Mouse (Mus musculus) forebrain, embryonic 13.5 days (tissue): ENCODE measurements at regions not wholly inside any gene's neighbourhood (a gene's known extent, or its start where the extent isn't known, plus 50 kb on each side); places are given as distances from the start of the nearest gene placed in this dataset.

Source experiments
- ATAC-seq: fragments of 200-750 bp; cut with Nextera tagmentation; 2 replicates; pipeline ENCODE4 v1.8.0; 2017
- H3K27ac ChIP-seq: fragments of 300-500 bp; sonication (generic); 2 replicates; pipeline ENCODE4 v1.5.1; 2015; ENCODE audit warnings: inconsistent platforms, mild to moderate bottlenecking, moderate library complexity
- H3K27me3 ChIP-seq: fragments of 300-500 bp; sonication (generic); 2 replicates; pipeline ENCODE4 v1.6.1; 2015; ENCODE audit warnings: mild to moderate bottlenecking, inconsistent platforms
- H3K36me3 ChIP-seq: fragments of 300-500 bp; sonication (generic); 2 replicates; pipeline ENCODE4 v1.6.1; 2015; ENCODE audit warnings: mild to moderate bottlenecking, inconsistent platforms; ENCODE audit not compliant: poor library complexity, severe bottlenecking
- H3K4me1 ChIP-seq: fragments of 300-500 bp; sonication (generic); 2 replicates; pipeline ENCODE4 v1.6.1; 2015; ENCODE audit warnings: inconsistent platforms
- H3K4me2 ChIP-seq: fragments of 300-500 bp; sonication (generic); 2 replicates; pipeline ENCODE4 v1.6.1; 2015; ENCODE audit warnings: inconsistent platforms, mild to moderate bottlenecking, moderate library complexity
- H3K4me3 ChIP-seq: fragments of 300-500 bp; sonication (generic); 2 replicates; pipeline ENCODE4 v1.5.1; 2015; ENCODE audit warnings: mild to moderate bottlenecking, inconsistent platforms
- H3K9ac ChIP-seq: fragments of 300-500 bp; sonication (generic); 2 replicates; pipeline ENCODE4 v1.6.1; 2015; ENCODE audit warnings: mild to moderate bottlenecking, inconsistent platforms
- H3K9me3 ChIP-seq: fragments of 300-500 bp; sonication (generic); replicated peaks from 2 replicates; pipeline ENCODE4 v1.6.1; 2016; ENCODE audit warnings: inconsistent platforms
- WGBS: fragments of 180-500 bp; shearing (Covaris S2); methylation state at CpG from one replicate; pipeline ENCODE4 v1.1.7; 2015; 5-methylcytosine and 5-hydroxymethylcytosine counted together

GRCm38 (mm10) chr3:102354771-102355170 lies 114.9 kb upstream of the Ngf start:
- Histone ChIP-seq H3K4me1 (peaks cover 5% of the 10 kb centered on the region), H3K4me3 (no peak overlapping the region), H3K27ac (no peak overlapping the region), H3K36me3 (no peaks in the 10 kb centered on the region), H3K27me3 (no peaks in the 10 kb centered on the region), H3K9me3 (no peaks in the 10 kb centered on the region), H3K9ac (no peak overlapping the region), H3K4me2 (no peak overlapping the region)
- no peak for ATAC-seq
- 80% methylated on average over 2 of the region's 2 CpGs for WGBS

DNA sequence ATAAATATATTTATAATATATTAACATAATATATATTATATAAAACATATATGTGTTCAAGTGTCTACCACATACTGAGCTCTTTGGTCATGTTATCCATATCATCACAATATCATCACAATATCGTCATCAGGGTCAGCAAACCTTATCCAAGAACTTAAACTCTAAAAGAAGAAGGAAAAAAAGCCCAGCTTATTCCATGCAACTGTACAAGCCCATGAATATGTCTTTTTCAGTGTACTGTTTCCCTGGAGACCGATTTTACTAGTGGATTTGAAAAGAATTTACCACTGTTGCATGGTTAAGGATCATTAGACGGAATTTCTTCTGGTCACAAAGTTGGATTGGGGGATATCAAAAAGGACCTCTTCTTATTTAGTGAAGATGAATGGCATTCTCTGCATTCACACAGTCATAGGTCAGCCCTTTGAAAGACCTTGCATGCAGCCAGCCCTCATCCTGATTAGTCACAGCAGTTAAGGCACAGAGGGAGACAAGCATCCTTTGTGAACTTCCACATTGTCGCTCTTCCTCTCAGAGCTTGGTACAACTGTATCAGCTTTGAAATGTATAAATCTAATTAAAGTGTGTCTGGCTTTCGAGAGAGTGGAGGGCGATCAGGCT lies 116.3 kb upstream of the Ngf start:
- Histone ChIP-seq H3K27me3 (no peaks in the 10 kb centered on the region), H3K4me3 (no peak overlapping the region), H3K27ac (no peak overlapping the region), H3K4me1 (peaks cover 5% of the 10 kb centered on the region), H3K9ac (no peak overlapping the region), H3K36me3 (no peaks in the 10 kb centered on the region), H3K9me3 (no peaks in the 10 kb centered on the region), H3K4me2 (no peak overlapping the region)
- 36% methylated on average over 6 of the region's 6 CpGs for WGBS
- no peak for ATAC-seq

DNA sequence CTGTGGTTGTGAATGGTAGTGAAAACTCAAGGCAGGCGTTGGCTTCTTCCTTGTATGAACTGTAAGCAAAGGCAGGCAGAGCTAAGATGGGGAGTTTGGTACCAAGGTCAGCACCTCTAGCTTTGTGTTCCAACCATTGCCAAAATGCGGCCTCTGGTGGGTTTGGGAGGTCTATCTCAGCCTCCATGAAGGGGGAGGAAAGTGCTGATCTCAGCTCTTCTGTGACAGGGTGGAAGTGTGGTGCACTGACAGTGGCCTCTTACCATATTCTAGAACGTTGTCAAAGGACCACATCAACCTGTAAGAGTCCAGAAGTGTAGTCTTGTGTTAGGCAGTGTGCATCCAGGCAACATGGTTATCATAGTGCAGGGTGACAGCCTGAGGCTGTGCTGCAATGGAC lies 123.6 kb upstream of the Ngf start:
- no peaks in the 10 kb centered on the region for H3K27me3 ChIP-seq

GRCm38 (mm10) chr3:102345291-102345690 lies 124.4 kb upstream of the Ngf start:
- Histone ChIP-seq H3K4me3 (no peak overlapping the region), H3K4me1 (no peaks in the 10 kb centered on the region), H3K27me3 (no peaks in the 10 kb centered on the region), H3K4me2 (no peak overlapping the region), H3K36me3 (no peaks in the 10 kb centered on the region), H3K9me3 (no peaks in the 10 kb centered on the region), H3K27ac (no peak overlapping the region), H3K9ac (no peak overlapping the region)
- 71% methylated on average over 5 of the region's 5 CpGs for WGBS
- ATAC-seq: no peak

More for the DNA sequence above, 123.6 kb upstream of the Ngf start:
- H3K4me1 ChIP-seq: no peaks in the 10 kb centered on the region
- WGBS: 76% methylated on average over 3 of the region's 3 CpGs
- no peak for ATAC-seq
- no peak overlapping the region for H3K9ac ChIP-seq
- H3K9me3 ChIP-seq: no peaks in the 10 kb centered on the region
- H3K4me3 ChIP-seq: no peak overlapping the region
- no peak overlapping the region for H3K4me2 ChIP-seq
- H3K36me3 ChIP-seq: no peaks in the 10 kb centered on the region
- no peak overlapping the region for H3K27ac ChIP-seq

DNA sequence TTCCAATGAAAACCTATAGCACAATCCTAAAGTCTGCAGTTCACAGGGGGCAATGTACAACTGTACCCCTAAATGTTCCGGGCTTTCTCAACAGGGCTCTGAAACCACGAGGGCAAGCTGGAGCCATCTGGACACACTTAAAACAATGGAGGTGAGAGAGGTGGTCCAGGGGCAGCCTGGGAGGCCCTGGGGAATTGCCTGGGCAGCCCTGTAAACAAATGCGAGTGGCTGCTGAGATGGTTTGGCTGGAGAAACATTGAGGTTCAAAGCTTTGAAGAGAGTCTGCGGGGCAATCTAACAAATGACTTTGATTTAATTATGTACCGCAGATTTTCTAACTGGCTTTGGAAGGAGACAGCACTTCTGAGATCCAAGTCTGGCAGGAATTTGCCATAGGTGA lies 129.0 kb upstream of the Ngf start:
- 63% methylated on average over 5 of the region's 5 CpGs for WGBS
- ATAC-seq: no peak
- Histone ChIP-seq H3K27me3 (no peaks in the 10 kb centered on the region), H3K9ac (no peak overlapping the region), H3K9me3 (no peaks in the 10 kb centered on the region), H3K36me3 (no peaks in the 10 kb centered on the region), H3K27ac (no peak overlapping the region), H3K4me2 (no peak overlapping the region), H3K4me1 (no peaks in the 10 kb centered on the region), H3K4me3 (no peak overlapping the region)

DNA sequence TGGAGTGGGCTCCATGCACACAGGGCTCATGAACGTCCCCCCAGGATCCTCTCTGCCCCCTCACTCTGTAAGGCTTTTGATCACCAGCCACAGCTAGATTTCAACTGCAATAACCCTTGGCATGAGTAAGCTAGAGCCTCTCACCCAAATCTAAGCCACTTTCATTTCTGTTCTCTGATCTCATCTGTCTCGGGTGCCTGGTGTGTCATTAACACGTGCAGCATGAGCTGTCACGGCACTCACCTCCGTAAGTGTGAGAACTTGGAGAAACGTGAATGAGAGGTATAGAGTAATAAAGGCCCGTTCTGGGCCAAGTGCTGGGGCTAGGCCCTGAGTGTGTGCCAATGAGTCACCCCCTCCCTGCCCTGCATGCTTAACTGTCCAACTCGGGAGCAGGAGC lies 131.8 kb upstream of the Ngf start:
- H3K27me3 ChIP-seq: no peaks in the 10 kb centered on the region
- ATAC-seq: no peak
- WGBS: 83% methylated on average over 8 of the region's 8 CpGs

GRCm38 (mm10) chr3:102336184-102336583 lies 131.7 kb upstream of the Vangl1 start:
- Histone ChIP-seq H3K27me3 (no peaks in the 10 kb centered on the region), H3K9ac (no peak overlapping the region), H3K36me3 (no peaks in the 10 kb centered on the region), H3K4me2 (no peak overlapping the region), H3K27ac (no peak overlapping the region), H3K4me3 (no peak overlapping the region), H3K4me1 (no peaks in the 10 kb centered on the region), H3K9me3 (no peaks in the 10 kb centered on the region)
- 83% methylated on average over 2 of the region's 2 CpGs for WGBS
- no peak for ATAC-seq

More for the DNA sequence above, 131.8 kb upstream of the Ngf start:
- Histone ChIP-seq H3K4me1 (no peaks in the 10 kb centered on the region), H3K4me2 (no peak overlapping the region), H3K4me3 (no peak overlapping the region), H3K9me3 (no peaks in the 10 kb centered on the region), H3K36me3 (no peaks in the 10 kb centered on the region), H3K27ac (no peak overlapping the region), H3K9ac (no peak overlapping the region)

GRCm38 (mm10) chr3:102335146-102335545 lies 130.7 kb upstream of the Vangl1 start:
- Histone ChIP-seq H3K4me3 (no peak overlapping the region), H3K27me3 (no peaks in the 10 kb centered on the region), H3K9ac (no peak overlapping the region), H3K27ac (no peak overlapping the region), H3K36me3 (no peaks in the 10 kb centered on the region), H3K4me2 (no peak overlapping the region), H3K4me1 (no peaks in the 10 kb centered on the region), H3K9me3 (no peaks in the 10 kb centered on the region)
- WGBS: 76% methylated on average over 3 of the region's 3 CpGs
- no peak for ATAC-seq

- no peak for ATAC-seq
- H3K4me1 ChIP-seq: no peaks in the 10 kb centered on the region
- no peak overlapping the region for H3K9ac ChIP-seq
- H3K27me3 ChIP-seq: no peaks in the 10 kb centered on the region
- H3K4me3 ChIP-seq: no peak overlapping the region
- no peak overlapping the region for H3K27ac ChIP-seq
- H3K36me3 ChIP-seq: no peaks in the 10 kb centered on the region
- H3K9me3 ChIP-seq: no peaks in the 10 kb centered on the region
- 80% methylated on average over 3 of the region's 3 CpGs for WGBS
- H3K4me2 ChIP-seq: no peak overlapping the region
These were observed 127.7 kb upstream of the Vangl1 start for GRCm38 (mm10) chr3:102332221-102332620.

DNA sequence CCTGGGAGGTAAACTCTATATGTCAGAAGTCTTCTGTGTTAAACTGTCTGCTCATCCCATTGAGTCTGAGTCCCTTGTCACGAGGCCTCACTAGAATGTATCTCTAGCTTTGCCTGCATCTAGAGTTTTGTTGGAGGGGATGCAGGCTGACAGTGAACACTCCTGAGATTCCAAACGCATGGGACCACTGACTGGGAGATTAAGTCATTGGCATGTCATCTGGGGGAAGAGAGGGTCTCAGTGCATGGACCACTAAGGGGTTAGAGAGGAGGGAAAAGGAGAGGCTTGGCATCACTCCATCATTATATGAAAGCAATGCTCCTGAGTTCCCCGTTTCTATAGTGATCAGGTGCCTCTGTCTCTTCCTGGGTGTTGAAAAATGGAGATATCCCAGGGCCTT lies 114.8 kb upstream of the Vangl1 start:
- Histone ChIP-seq H3K27ac (no peak overlapping the region), H3K9ac (no peak overlapping the region), H3K4me1 (no peaks in the 10 kb centered on the region), H3K4me2 (no peak overlapping the region), H3K36me3 (no peaks in the 10 kb centered on the region), H3K27me3 (no peaks in the 10 kb centered on the region), H3K4me3 (no peak overlapping the region), H3K9me3 (no peaks in the 10 kb centered on the region)
- no peak for ATAC-seq
- 84% methylated on average over 3 of the region's 3 CpGs for WGBS

DNA sequence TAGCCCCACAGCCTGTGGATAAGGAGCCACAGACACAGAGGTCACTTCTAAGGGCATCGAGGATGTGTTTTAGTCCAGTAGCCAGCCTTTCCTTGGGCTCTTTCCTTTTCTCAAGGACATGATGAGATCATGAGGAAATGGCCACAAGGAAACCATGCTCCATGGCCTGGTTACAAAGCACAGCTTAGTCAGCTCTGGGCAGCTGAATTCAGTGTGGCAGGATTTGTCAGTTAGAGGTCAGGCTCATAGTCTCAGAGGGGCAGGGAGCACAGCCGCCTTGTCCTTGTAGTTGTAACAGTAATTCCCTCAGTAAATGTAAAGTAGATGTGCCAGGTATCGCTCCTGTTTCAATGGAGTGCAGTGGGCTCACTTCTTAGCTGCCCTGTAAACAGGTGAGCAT lies 111.7 kb upstream of the Vangl1 start:
- H3K9me3 ChIP-seq: no peaks in the 10 kb centered on the region
- no peaks in the 10 kb centered on the region for H3K27me3 ChIP-seq
- WGBS: 84% methylated on average over 3 of the region's 3 CpGs
- no peak overlapping the region for H3K4me2 ChIP-seq
- H3K9ac ChIP-seq: no peak overlapping the region
- ATAC-seq: no peak
- no peaks in the 10 kb centered on the region for H3K4me1 ChIP-seq
- no peak overlapping the region for H3K27ac ChIP-seq
- H3K36me3 ChIP-seq: no peaks in the 10 kb centered on the region
- no peak overlapping the region for H3K4me3 ChIP-seq

DNA sequence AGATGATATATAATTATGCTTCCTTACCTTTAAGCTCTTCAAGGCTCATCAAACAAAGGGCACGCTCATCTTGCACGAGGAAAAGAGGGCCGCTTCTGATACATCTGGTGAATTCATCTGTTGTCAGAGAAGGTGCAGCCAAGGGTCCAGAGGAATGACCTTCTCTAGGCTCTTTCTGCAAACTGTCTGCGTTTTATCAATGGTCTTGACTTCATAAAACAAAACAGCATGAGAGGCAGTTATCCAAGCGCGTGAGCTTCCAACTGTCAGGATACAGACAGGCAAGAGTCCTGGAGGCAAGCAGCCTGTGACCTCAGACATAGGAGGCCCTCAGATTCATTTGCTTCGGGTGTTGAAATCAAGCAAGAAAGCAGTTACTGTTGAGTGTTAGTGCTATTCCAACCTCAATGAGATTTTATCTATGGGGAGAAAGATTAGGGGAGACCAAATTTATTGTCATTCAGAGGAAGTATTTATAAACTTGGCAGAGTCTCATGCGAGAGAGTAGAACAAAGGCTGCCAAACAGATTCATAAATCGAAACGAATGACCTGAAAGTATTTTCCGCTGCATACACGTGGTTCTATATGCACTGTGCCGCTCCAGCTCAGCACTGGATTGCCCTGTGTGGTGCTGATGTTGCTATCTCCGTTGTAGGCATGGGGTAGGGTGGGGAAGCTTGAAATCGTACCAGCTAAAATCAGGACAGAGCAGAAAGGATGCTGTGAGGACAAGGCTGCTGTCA lies 107.2 kb upstream of the Vangl1 start:
- no peaks in the 10 kb centered on the region for H3K27me3 ChIP-seq
- no peak overlapping the region for H3K4me3 ChIP-seq
- H3K36me3 ChIP-seq: no peaks in the 10 kb centered on the region
- WGBS: 78% methylated on average over 15 of the region's 15 CpGs
- H3K27ac ChIP-seq: no peak overlapping the region
- ATAC-seq: no peak
- H3K4me1 ChIP-seq: no peaks in the 10 kb centered on the region
- H3K9me3 ChIP-seq: no peaks in the 10 kb centered on the region
- no peak overlapping the region for H3K4me2 ChIP-seq
- H3K9ac ChIP-seq: no peak overlapping the region

- Histone ChIP-seq H3K4me2 (no peak overlapping the region), H3K27me3 (no peaks in the 10 kb centered on the region), H3K9ac (no peak overlapping the region), H3K9me3 (no peaks in the 10 kb centered on the region), H3K4me1 (no peaks in the 10 kb centered on the region), H3K27ac (no peak overlapping the region), H3K36me3 (no peaks in the 10 kb centered on the region), H3K4me3 (no peak overlapping the region)
- 86% methylated on average over 9 of the region's 9 CpGs for WGBS
- ATAC-seq: no peak
These were observed 105.8 kb upstream of the Vangl1 start for GRCm38 (mm10) chr3:102310243-102310642.
